Mouse (Mus musculus): ENCODE results near the gene Zbtb12. TPM values are rescaled to one million over a fixed set of nuclear protein-coding genes. Genes with fewer than 3 reads are reported as not detected.
A peak's percentile ranks its signal among the peaks of the same experiment; 100 is the strongest.
"Not testable (repeated sequence)": the region's sequence is repeated elsewhere in the genome, so short reads cannot be mapped to it uniquely, and the experiment has no call there.

The Zbtb12 gene
- polyA plus RNA-seq, 1 experiment from 2014 or later, result 0.33 TPM

DNA sequence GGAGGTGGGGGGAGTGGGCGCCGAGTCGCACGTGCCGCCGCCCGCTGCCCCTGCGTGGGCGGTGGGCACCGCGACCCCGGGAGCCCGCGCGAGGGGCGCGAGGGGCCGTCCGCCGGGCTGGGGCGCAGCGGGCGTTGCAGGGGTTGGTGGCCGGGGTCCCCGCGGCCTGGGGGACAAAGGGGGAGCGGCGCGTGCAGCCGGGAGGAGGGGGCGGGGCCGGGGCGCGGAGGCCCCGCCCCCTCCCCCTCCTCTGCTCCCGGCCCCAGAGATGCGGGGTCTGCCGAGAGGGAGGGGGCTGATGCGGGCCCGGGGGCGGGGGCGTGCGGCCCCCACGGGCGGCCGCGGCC, 19.4 kb downstream of the Zbtb12 start:
- Histone ChIP-seq H3K9me3 (ENCODE audit: low read length) (no peaks in the 10 kb centered on the region), H3K4me1 (ENCODE audit: insufficient read depth) (peaks cover 24% of the 10 kb centered on the region), H3K9ac (replicated peaks) (peak overlapping the region; percentile 87), H3K4me3 (ENCODE audit: low read depth, low read length) (peak overlapping the region; percentile 90), H3K27ac (ENCODE audit: low read depth) (peak overlapping the region; percentile 94), H3K36me3 (replicated peaks; ENCODE audit: insufficient read depth, low read length) (peaks cover 11% of the 10 kb centered on the region; the same call in 1 of the 2 replicates), H3K27me3 (ENCODE audit: insufficient read depth, low read length) (no peaks in the 10 kb centered on the region), H3K4me2 (ENCODE audit: low read depth, low read length) (peak overlapping the region; percentile 97)
- 0% methylated on average over 21 of the region's 47 CpGs for WGBS (ENCODE audit: insufficient replicate concordance)
- DNase-seq (no peak), ATAC-seq (no peak)
- TF ChIP-seq EP300 (IDR thresholded peaks at IDR 0.05; ENCODE audit: low read depth) (no peak), CTCF (IDR thresholded peaks at IDR 0.05; ENCODE audit: low read depth) (no peak)

DNA sequence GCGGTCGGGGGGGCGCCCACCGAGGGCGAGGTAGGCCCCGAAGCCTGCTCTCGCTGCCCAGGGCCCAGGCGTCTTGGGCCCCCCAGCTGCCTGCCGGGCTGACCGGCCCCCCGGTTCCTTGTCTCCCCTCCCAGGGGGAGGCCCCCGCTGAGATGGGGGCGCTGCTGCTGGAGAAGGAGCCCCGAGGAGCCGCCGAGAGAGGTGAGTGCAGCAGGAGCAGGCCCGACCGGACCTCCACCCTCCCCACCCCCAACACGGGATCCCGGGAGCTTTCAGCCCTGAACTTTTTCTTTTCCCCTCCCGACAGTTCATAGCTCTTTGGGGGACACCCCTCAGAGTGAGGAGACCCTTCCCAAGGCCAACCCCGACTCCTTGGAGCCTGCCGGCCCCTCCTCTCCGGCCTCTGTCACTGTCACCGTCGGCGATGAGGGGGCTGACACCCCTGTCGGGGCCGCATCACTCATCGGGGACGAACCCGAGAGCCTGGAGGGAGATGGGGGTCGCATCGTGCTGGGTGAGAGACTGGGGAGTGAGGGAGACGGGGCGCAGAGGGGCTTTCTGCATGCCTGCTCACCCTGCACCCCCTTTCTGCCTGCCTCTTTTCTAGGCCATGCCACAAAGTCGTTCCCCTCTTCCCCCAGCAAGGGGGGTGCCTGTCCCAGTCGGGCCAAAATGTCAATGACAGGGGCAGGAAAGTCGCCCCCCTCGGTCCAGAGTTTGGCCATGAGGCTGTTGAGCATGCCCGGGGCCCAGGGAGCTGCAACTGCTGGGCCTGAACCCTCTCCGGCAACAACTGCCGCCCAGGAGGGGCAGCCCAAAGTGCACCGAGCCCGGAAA, 20.0 kb downstream of the Zbtb12 start:
- H3K4me1 ChIP-seq (ENCODE audit: insufficient read depth), result peaks cover 24% of the 10 kb centered on the region
- ATAC-seq, result no peak; the same call in 1 of the 2 replicates
- TF ChIP-seq CTCF (IDR thresholded peaks at IDR 0.05; ENCODE audit: low read depth) (no peak), EP300 (IDR thresholded peaks at IDR 0.05; ENCODE audit: low read depth) (no peak)

DNA sequence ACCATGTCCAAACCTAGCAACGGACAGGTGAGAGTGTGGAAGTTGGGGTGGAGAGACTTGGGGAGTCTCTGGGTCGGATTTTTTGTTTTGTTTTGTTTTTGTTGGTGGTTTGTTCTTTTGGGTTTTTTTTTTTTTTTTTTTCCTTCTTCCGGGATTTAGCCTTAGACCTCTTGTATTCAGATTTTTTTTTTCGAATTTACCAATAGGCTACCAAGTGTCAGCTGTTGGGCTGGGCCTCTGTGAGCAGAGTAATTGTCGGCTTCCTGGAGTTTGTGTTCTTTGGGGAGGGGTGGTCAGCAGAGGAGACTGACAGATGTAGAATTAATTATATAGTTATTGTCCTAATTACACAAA, 20.6 kb downstream of the Zbtb12 start:
- peak overlapping the region; percentile 90 for H3K4me3 ChIP-seq (ENCODE audit: low read depth, low read length)
- no peak for ATAC-seq
- no peaks in the 10 kb centered on the region for H3K27me3 ChIP-seq (ENCODE audit: insufficient read depth, low read length)
- no peaks in the 10 kb centered on the region for H3K9me3 ChIP-seq (ENCODE audit: low read length)
- DNase-seq, result no peak
- H3K27ac ChIP-seq (ENCODE audit: low read depth), result peak overlapping the region; percentile 94
- under 1% methylated on average over 5 of the region's 5 CpGs for WGBS (ENCODE audit: insufficient replicate concordance)
- H3K4me2 ChIP-seq (ENCODE audit: low read depth, low read length), result peak overlapping the region; percentile 97
- peak overlapping the region; percentile 87 for H3K9ac ChIP-seq (replicated peaks)
- H3K36me3 ChIP-seq (replicated peaks; ENCODE audit: insufficient read depth, low read length), result peaks cover 12% of the 10 kb centered on the region; the same call in 1 of the 2 replicates
- H3K4me1 ChIP-seq (ENCODE audit: insufficient read depth), result peaks cover 20% of the 10 kb centered on the region
- TF ChIP-seq CTCF (IDR thresholded peaks at IDR 0.05; ENCODE audit: low read depth) (no peak), EP300 (IDR thresholded peaks at IDR 0.05; ENCODE audit: low read depth) (no peak)

More for the DNA sequence above, 20.0 kb downstream of the Zbtb12 start:
- H3K27me3 ChIP-seq (ENCODE audit: insufficient read depth, low read length), result no peaks in the 10 kb centered on the region
- peak overlapping the region; percentile 90 for H3K4me3 ChIP-seq (ENCODE audit: low read depth, low read length)
- H3K27ac ChIP-seq (ENCODE audit: low read depth), result peak overlapping the region; percentile 94
- peak overlapping the region; percentile 97 for H3K4me2 ChIP-seq (ENCODE audit: low read depth, low read length)
- H3K36me3 ChIP-seq (replicated peaks; ENCODE audit: insufficient read depth, low read length), result peaks cover 11% of the 10 kb centered on the region; the same call in 1 of the 2 replicates
- 2% methylated on average over 32 of the region's 45 CpGs for WGBS (ENCODE audit: insufficient replicate concordance)
- peak overlapping the region; percentile 87 for H3K9ac ChIP-seq (replicated peaks)
- no peaks in the 10 kb centered on the region for H3K9me3 ChIP-seq (ENCODE audit: low read length)
- peak; percentile 62 for DNase-seq

DNA sequence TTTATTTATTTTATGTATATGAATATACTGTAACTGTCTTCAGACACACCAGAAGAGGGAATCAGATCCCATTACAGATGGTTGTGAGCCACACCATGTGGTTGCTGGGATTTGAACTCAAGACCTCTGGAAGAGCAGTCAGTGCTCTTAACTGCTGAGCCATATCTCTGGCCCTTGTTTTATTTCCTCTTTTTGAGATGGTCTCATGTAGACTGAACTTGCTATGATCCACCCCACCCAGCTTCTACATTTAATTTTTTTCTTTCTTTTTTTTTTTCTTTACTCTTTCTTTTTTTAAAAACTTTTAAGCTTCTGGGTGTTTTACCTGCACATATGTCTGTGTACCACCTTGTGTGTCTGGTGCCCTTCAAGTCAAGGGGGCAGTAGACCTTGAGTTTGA, 21.5 kb downstream of the Zbtb12 start:
- H3K27me3 ChIP-seq (ENCODE audit: insufficient read depth, low read length); H3K27ac ChIP-seq (ENCODE audit: low read depth); H3K9me3 ChIP-seq (ENCODE audit: low read length); DNase-seq; H3K9ac ChIP-seq (replicated peaks); H3K4me2 ChIP-seq (ENCODE audit: low read depth, low read length); ATAC-seq; H3K4me3 ChIP-seq (ENCODE audit: low read depth, low read length): not testable (repeated sequence)
- Histone ChIP-seq H3K4me1 (ENCODE audit: insufficient read depth) (peaks cover 19% of the 10 kb centered on the region), H3K36me3 (replicated peaks; ENCODE audit: insufficient read depth, low read length) (peaks cover 22% of the 10 kb centered on the region)

DNA sequence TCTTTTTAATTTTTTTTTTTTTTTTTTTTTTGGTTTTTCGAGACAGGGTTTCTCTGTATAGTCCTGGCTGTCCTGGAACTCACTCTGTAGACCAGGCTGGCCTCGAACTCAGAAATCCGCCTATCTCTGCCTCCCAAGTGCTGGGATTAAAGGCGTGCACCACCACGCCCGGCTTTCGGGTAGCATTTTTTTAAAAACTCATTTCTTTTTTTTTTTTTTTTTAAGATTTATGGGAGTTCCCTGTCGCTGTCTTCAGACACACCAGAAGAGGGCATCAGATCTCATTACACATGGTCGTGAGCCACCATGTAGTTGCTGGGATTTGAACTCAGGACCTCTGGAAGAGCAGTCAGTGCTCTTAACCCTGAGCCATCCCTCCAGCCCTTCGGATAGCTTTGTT, 22.7 kb downstream of the Zbtb12 start:
- H3K27ac ChIP-seq (ENCODE audit: low read depth); H3K4me2 ChIP-seq (ENCODE audit: low read depth, low read length); H3K27me3 ChIP-seq (ENCODE audit: insufficient read depth, low read length); H3K9me3 ChIP-seq (ENCODE audit: low read length); ATAC-seq; H3K9ac ChIP-seq (replicated peaks); DNase-seq; H3K4me3 ChIP-seq (ENCODE audit: low read depth, low read length): not testable (repeated sequence)
- Histone ChIP-seq H3K36me3 (replicated peaks; ENCODE audit: insufficient read depth, low read length) (peaks cover 33% of the 10 kb centered on the region), H3K4me1 (ENCODE audit: insufficient read depth) (peaks cover 12% of the 10 kb centered on the region)
- 78% methylated on average over 9 of the region's 10 CpGs for WGBS (ENCODE audit: insufficient replicate concordance)

DNA sequence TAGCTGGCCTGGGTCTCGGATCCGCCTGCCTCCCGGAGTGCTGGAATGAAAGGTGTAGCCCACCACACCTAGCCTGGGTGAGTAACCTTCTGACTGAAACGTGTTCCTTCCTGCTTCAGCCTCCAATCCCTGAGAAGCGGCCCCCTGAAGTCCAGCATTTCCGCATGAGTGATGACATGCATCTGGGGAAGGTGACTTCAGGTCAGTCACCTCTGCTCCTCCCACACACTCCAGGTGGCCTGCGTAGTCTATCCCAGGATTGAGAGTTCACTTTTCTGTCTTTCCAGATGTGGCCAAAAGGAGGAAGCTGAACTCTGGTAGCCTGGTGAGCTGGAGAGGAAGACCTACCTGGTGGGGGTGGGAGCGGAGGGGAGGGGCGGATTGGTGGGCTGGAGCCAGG, 23.6 kb downstream of the Zbtb12 start:
- peaks cover 6% of the 10 kb centered on the region for H3K4me1 ChIP-seq (ENCODE audit: insufficient read depth)
- no peak overlapping the region for H3K4me2 ChIP-seq (ENCODE audit: low read depth, low read length)
- no peak for DNase-seq
- no peak overlapping the region for H3K27ac ChIP-seq (ENCODE audit: low read depth)
- no peak for TF ChIP-seq EP300 (IDR thresholded peaks at IDR 0.05; ENCODE audit: low read depth)
- TF ChIP-seq CTCF (IDR thresholded peaks at IDR 0.05; ENCODE audit: low read depth), result no peak
- H3K27me3 ChIP-seq (ENCODE audit: insufficient read depth, low read length), result no peaks in the 10 kb centered on the region
- peaks cover 42% of the 10 kb centered on the region for H3K36me3 ChIP-seq (replicated peaks; ENCODE audit: insufficient read depth, low read length)
- 84% methylated on average over 9 of the region's 9 CpGs for WGBS (ENCODE audit: insufficient replicate concordance)
- no peak overlapping the region for H3K4me3 ChIP-seq (ENCODE audit: low read depth, low read length)
- ATAC-seq, result no peak
- H3K9me3 ChIP-seq (ENCODE audit: low read length), result no peaks in the 10 kb centered on the region
- H3K9ac ChIP-seq (replicated peaks), result no peak overlapping the region

Data from liver, postnatal 0 days (tissue).